In the genomic region with DNA sequence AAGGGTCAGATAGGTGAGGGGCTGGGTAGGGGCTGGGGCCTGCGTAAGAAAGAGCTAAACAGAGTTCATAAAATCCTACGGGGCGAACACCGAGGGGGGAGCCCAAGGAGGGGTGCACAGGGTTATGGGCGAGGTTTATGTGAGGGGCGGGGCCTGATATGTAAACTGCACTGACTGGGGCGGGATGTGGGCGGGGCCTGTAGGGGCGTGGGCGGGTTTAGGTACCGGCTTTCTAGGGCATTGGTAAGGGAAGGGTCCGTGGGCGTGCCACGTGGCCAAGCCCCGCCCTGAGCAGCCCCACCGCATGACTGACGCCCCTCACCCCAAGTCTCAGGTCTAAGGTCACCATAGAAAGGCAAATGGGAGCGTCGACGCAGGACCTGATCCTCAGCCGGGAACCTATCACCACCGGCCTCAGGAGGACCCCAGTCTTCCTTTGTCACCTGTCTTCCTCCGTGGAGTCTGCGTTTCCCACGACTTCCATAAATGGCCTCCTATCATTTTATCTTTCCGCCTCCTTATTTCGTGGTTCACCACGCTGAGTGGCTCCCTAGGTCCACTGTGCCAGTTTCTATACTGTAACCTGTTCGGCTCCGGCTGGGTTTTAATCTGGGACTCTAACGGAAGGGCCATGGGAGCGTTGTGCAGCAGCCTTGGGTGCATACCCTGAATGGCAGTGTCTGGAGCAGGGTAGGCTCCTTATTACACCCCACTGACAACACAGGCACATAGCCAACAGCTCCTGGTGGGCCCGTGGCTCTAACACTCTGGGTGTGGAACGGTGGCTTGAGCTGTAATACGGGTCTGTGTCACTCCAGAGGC, we compare ENCODE assay signal across 8 mouse cellular contexts. TPM values are rescaled to one million over a fixed set of nuclear protein-coding genes. Genes with fewer than 3 reads are reported as not detected.
DNase-seq lines count a peak whose midpoint lies in the region; ATAC-seq lines count a peak whose summit lies in the region.

No protein-coding gene starts in this region.

- peaks cover 2% of the 10 kb centered on the region; the same call in 1 of the 2 replicates for H3K36me3 ChIP-seq in erythroblast, embryonic 14.5 days (ENCODE audit: control insufficient read depth)
- H3K36me3 ChIP-seq in forebrain, embryonic 12.5 days (replicated peaks): no peaks in the 10 kb centered on the region
- H3K36me3 ChIP-seq in intestine, embryonic 14.5 days (ENCODE audit: control insufficient read depth, insufficient read depth, low read length): no peaks in the 10 kb centered on the region
- H3K36me3 ChIP-seq in stomach, embryonic 14.5 days (ENCODE audit: control insufficient read depth, insufficient read depth, low read length): no peaks in the 10 kb centered on the region

- H3K9ac ChIP-seq in forebrain, embryonic 12.5 days: peak overlapping the region; percentile 65
- no peak overlapping the region for H3K9ac ChIP-seq in intestine, embryonic 14.5 days (ENCODE audit: low read length)
- no peak overlapping the region for H3K9ac ChIP-seq in stomach, embryonic 14.5 days (replicated peaks; ENCODE audit: low read depth, low read length)

- no peak overlapping the region for H3K27ac ChIP-seq in forebrain, embryonic 12.5 days
- H3K27ac ChIP-seq in intestine, embryonic 14.5 days (ENCODE audit: low read depth): no peak overlapping the region
- no peak overlapping the region for H3K27ac ChIP-seq in stomach, embryonic 14.5 days (ENCODE audit: low read length)

- peak; percentile 42 for DNase-seq in cerebellum, adult 11 months
- peak; percentile 87 for DNase-seq in intestine, embryonic 14.5 days (ENCODE audit: low spot score)
- DNase-seq in left cerebral cortex, postnatal 36 days (ENCODE audit: low spot score in 2 of 2): peak; percentile 68 to 76

- H3K27me3 ChIP-seq in erythroblast, embryonic 14.5 days (ENCODE audit: control insufficient read depth): peaks cover 29% of the 10 kb centered on the region
- H3K27me3 ChIP-seq in forebrain, embryonic 12.5 days: peaks cover 16% of the 10 kb centered on the region; the same call in 1 of the 2 replicates
- H3K27me3 ChIP-seq in intestine, embryonic 14.5 days (replicated peaks; ENCODE audit: control insufficient read depth, insufficient read depth, low read length): no peaks in the 10 kb centered on the region
- H3K27me3 ChIP-seq in stomach, embryonic 14.5 days (ENCODE audit: control insufficient read depth, insufficient read depth, low read length): no peaks in the 10 kb centered on the region

- no peak for ATAC-seq in erythroblast, adult 5-6 weeks (replicated peaks; ENCODE audit: low FRiP score, poor library complexity, severe bottlenecking)
- peak; percentile 87 for ATAC-seq in forebrain, embryonic 12.5 days (ENCODE audit: low FRiP score)
- ATAC-seq in intestine, embryonic 14.5 days (replicated peaks; ENCODE audit: low FRiP score, low TSS enrichment, low read depth): peak; percentile 80
- ATAC-seq in megakaryocyte-erythroid progenitor cell, adult 5-6 weeks (replicated peaks; ENCODE audit: low FRiP score, low TSS enrichment, poor library complexity, severe bottlenecking): peak; percentile 71
- peak; percentile 86 for ATAC-seq in stomach, embryonic 14.5 days (ENCODE audit: insufficient number of reproducible peaks, insufficient read depth, low FRiP score, low read depth)

- no peaks in the 10 kb centered on the region for H3K9me3 ChIP-seq in erythroblast, embryonic 14.5 days (ENCODE audit: control insufficient read depth, low read length)
- H3K9me3 ChIP-seq in forebrain, embryonic 12.5 days: 0 out of 2 replicates have a peak, but pooled peaks cover 4% of the 10 kb centered on the region
- H3K9me3 ChIP-seq in intestine, embryonic 14.5 days (ENCODE audit: control insufficient read depth, low read length): no peaks in the 10 kb centered on the region
- no peaks in the 10 kb centered on the region for H3K9me3 ChIP-seq in stomach, embryonic 14.5 days (ENCODE audit: control insufficient read depth, low read depth, low read length)

- intact Hi-C loops in left cerebral cortex, postnatal 36 days (cut with DNase I): no loop called here

- H3K4me3 ChIP-seq in erythroblast, embryonic 14.5 days (replicated peaks): peak overlapping the region; percentile 35
- H3K4me3 ChIP-seq in forebrain, embryonic 12.5 days (replicated peaks): peak overlapping the region; percentile 61
- peak overlapping the region; percentile 58 for H3K4me3 ChIP-seq in intestine, embryonic 14.5 days (ENCODE audit: low read depth, low read length)
- H3K4me3 ChIP-seq in stomach, embryonic 14.5 days (ENCODE audit: low read depth, low read length): peak overlapping the region; percentile 49

- peak overlapping the region; percentile 90 for H3K4me2 ChIP-seq in forebrain, embryonic 12.5 days
- H3K4me2 ChIP-seq in intestine, embryonic 14.5 days (ENCODE audit: low read length): peak overlapping the region; percentile 74
- H3K4me2 ChIP-seq in stomach, embryonic 14.5 days (replicated peaks; ENCODE audit: low read depth, low read length): peak overlapping the region; percentile 73

- peaks cover 14% of the 10 kb centered on the region for H3K4me1 ChIP-seq in erythroblast, embryonic 14.5 days (ENCODE audit: control insufficient read depth)
- H3K4me1 ChIP-seq in forebrain, embryonic 12.5 days: peaks cover 15% of the 10 kb centered on the region
- H3K4me1 ChIP-seq in intestine, embryonic 14.5 days (replicated peaks; ENCODE audit: control insufficient read depth, insufficient read depth, low read length): peaks cover 6% of the 10 kb centered on the region; the same call in 1 of the 2 replicates
- H3K4me1 ChIP-seq in stomach, embryonic 14.5 days (ENCODE audit: control insufficient read depth, insufficient read depth, low read length): no peaks in the 10 kb centered on the region

- WGBS in forebrain, embryonic 12.5 days: 8% methylated on average over 32 of the region's 35 CpGs
- 6% methylated on average over 34 of the region's 35 CpGs for WGBS in intestine, embryonic 14.5 days
- 8% methylated on average over 34 of the region's 35 CpGs for WGBS in stomach, embryonic 14.5 days

RNA-seq across cellular contexts. Expression of a gene that starts 0.8 kb away (rescaled TPM):
- 0.01 TPM in 1 of 2 replicates, not detected in the other for polyA plus RNA-seq in erythroblast, embryonic 14.5 days (2012)
- not detected in 2 replicates for total RNA-seq in erythroblast, adult 5-6 weeks (2015; ENCODE audit: low replicate concordance)
- not detected in 2 replicates for total RNA-seq in erythroblast, adult 5-6 weeks (2017; ENCODE audit: low replicate concordance)
- 4.4 and 4.7 TPM in 2 replicates for polyA plus RNA-seq in forebrain, embryonic 12.5 days (2016; fragmentation: Nextera tagmentation; extraction: Ambion mirVana)
- polyA plus RNA-seq in intestine, embryonic 14.5 days (2014; fragmentation: Nextera tagmentation; extraction: Ambion mirVana): 3.9 and 4.2 TPM in 2 replicates
- 10 to 100 TPM; 11.7 to 12.6 TPM for total RNA-seq in left cerebral cortex, postnatal 36 days (2021)
- total RNA-seq in megakaryocyte-erythroid progenitor cell, adult 5-6 weeks (2014; fragmentation: Nextera tagmentation): not detected in 2 replicates
- total RNA-seq in megakaryocyte-erythroid progenitor cell, adult 5-6 weeks (2017): not detected in 2 replicates
- polyA plus RNA-seq in stomach, embryonic 14.5 days (2014; fragmentation: Nextera tagmentation; extraction: Ambion mirVana): 5.4 and 6.7 TPM in 2 replicates

RNA-seq across cellular contexts. Expression of a gene that starts 41.3 kb away (rescaled TPM):
- polyA plus RNA-seq in erythroblast, embryonic 14.5 days (2012): not detected in 2 replicates
- total RNA-seq in erythroblast, adult 5-6 weeks (2015; ENCODE audit: low replicate concordance): not detected in 2 replicates
- total RNA-seq in erythroblast, adult 5-6 weeks (2017; ENCODE audit: low replicate concordance): not detected in 2 replicates
- polyA plus RNA-seq in forebrain, embryonic 12.5 days (2016; fragmentation: Nextera tagmentation; extraction: Ambion mirVana): not detected in 2 replicates
- not detected in 2 replicates for polyA plus RNA-seq in intestine, embryonic 14.5 days (2014; fragmentation: Nextera tagmentation; extraction: Ambion mirVana)
- not detected for total RNA-seq in left cerebral cortex, postnatal 36 days (2021)
- total RNA-seq in megakaryocyte-erythroid progenitor cell, adult 5-6 weeks (2014; fragmentation: Nextera tagmentation): not detected in 2 replicates
- total RNA-seq in megakaryocyte-erythroid progenitor cell, adult 5-6 weeks (2017): not detected in 2 replicates
- polyA plus RNA-seq in stomach, embryonic 14.5 days (2014; fragmentation: Nextera tagmentation; extraction: Ambion mirVana): not detected in 2 replicates

RNA-seq across cellular contexts. Expression of a gene that starts 50.4 kb away (rescaled TPM):
- not detected in 2 replicates for polyA plus RNA-seq in erythroblast, embryonic 14.5 days (2012)
- total RNA-seq in erythroblast, adult 5-6 weeks (2015; ENCODE audit: low replicate concordance): not detected in 2 replicates
- total RNA-seq in erythroblast, adult 5-6 weeks (2017; ENCODE audit: low replicate concordance): not detected in 2 replicates
- not detected in 2 replicates for polyA plus RNA-seq in forebrain, embryonic 12.5 days (2016; fragmentation: Nextera tagmentation; extraction: Ambion mirVana)
- not detected in 2 replicates for polyA plus RNA-seq in intestine, embryonic 14.5 days (2014; fragmentation: Nextera tagmentation; extraction: Ambion mirVana)
- not detected for total RNA-seq in left cerebral cortex, postnatal 36 days (2021)
- not detected in 2 replicates for total RNA-seq in megakaryocyte-erythroid progenitor cell, adult 5-6 weeks (2014; fragmentation: Nextera tagmentation)
- total RNA-seq in megakaryocyte-erythroid progenitor cell, adult 5-6 weeks (2017): not detected in 2 replicates
- not detected in 2 replicates for polyA plus RNA-seq in stomach, embryonic 14.5 days (2014; fragmentation: Nextera tagmentation; extraction: Ambion mirVana)

RNA-seq across cellular contexts. Expression of a gene that starts 56.5 kb away (rescaled TPM):
- not detected in 2 replicates for polyA plus RNA-seq in erythroblast, embryonic 14.5 days (2012)
- not detected in 2 replicates for total RNA-seq in erythroblast, adult 5-6 weeks (2015; ENCODE audit: low replicate concordance)
- total RNA-seq in erythroblast, adult 5-6 weeks (2017; ENCODE audit: low replicate concordance): not detected in 2 replicates
- not detected in 2 replicates for polyA plus RNA-seq in forebrain, embryonic 12.5 days (2016; fragmentation: Nextera tagmentation; extraction: Ambion mirVana)
- not detected in 2 replicates for polyA plus RNA-seq in intestine, embryonic 14.5 days (2014; fragmentation: Nextera tagmentation; extraction: Ambion mirVana)
- not detected for total RNA-seq in left cerebral cortex, postnatal 36 days (2021)
- not detected in 2 replicates for total RNA-seq in megakaryocyte-erythroid progenitor cell, adult 5-6 weeks (2014; fragmentation: Nextera tagmentation)
- total RNA-seq in megakaryocyte-erythroid progenitor cell, adult 5-6 weeks (2017): not detected in 2 replicates
- not detected in 2 replicates for polyA plus RNA-seq in stomach, embryonic 14.5 days (2014; fragmentation: Nextera tagmentation; extraction: Ambion mirVana)
